Mouse (Mus musculus): ENCODE measurements around the gene Rasgrp1.

The Rasgrp1 gene

DNA sequence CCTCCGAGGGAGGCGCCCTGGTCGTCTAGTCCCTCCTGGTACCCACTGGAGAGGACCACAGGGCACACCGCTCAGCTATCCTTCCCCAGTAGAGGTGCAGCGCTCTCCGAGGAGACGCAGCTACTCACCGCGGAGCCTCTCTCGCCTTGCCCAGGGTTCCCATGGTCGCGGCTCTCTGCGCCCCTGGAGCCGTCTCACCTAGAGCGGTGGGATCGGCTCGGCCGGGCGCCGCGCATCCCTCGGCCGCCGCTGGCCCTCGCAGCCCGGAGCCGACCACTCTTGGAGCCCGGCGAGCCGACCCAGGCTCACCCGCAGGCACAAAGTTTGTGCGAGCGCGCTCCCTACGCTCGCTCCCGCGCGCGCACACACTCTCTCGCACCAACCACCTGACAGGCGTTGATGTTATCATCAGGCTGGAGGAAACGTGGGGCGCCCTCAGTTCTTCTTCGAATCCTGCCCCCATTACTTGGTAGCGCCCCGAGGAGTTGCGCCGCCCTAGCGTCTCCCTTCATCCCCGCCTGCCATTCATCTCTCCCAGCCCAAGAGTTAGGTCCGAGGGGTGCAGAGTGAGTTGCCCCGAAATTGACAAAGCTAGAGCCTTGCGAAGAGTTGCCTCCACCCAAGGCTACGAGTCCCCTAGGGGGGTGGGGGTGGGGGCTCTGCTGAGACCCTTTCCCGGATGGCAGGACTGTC is at the start of gene Rasgrp1:
Gene Rasgrp1, minus strand, starts transcription at position 455 of the 693 bp plus-strand sequence.
- peak in 1 of 2 experiments; percentile 20 for DNase-seq

DNA sequence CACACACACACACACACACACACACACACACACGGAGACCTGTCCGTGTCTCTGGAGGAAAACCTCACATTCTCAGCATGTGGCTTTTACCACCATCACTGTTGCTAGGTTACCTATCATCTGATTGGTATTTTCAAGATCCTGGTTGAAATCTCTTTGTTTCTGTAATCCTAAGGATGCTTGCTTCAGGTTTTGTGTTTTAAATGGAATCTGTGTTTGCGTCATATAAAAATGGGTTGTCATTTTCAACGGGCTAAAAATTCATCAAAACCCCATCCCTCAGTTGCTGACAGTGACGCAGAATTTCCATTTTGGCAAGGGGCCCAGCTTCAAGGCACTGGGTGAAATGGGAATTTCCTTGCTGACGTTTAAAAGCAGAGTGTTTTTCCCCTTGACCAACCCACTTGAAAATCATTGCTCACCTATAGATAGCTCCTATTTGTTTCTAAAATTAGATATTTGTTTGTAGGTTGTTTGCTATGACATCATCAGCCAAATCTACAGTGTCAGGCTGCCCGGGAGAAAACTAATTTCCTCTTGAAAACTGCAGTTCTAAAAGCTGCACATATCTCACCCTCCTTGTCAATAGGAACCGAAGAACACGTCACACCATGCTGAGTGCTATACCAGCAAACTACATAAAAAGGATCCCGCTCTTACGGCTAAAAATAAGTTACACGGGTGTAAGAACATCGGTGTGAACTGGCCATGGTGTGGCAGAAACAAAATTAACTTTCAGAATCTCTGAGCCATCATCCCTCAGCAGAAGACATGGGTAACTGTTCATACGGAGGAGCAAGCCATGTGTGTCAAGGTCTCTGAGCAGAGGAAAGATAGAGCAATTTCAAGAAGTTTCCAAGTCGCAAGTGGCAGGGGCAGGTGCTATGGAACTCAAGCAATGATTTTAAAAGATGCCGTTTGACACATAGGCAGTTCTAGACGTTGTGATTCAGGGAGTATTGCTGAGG is 47.4 kb upstream of the Rasgrp1 start:
- no peak for DNase-seq

- DNase-seq, result no peak
Measured at GRCm38 (mm10) chr2:117389460-117389859, 46.7 kb upstream of the Rasgrp1 start.

DNA sequence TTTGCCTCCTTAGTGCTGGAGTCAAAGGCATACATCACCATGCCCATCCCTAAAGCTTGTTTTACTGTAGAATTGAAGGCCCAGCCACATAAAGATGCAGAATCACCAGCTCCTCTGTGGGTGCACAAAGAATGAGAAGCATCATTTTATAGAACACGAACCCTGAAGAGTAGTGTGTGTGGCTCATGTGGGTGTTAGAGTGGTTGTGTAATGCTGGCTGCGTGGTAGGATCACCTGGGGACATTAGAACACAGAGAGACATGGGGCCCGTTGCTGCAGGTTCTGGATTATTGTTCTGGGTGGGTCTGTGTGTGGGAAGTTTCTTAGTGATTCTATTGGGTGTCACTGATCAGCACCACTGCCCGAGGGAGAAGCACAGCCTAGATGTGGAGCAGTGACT is 45.3 kb upstream of the Rasgrp1 start:
- DNase-seq, result no peak

DNA sequence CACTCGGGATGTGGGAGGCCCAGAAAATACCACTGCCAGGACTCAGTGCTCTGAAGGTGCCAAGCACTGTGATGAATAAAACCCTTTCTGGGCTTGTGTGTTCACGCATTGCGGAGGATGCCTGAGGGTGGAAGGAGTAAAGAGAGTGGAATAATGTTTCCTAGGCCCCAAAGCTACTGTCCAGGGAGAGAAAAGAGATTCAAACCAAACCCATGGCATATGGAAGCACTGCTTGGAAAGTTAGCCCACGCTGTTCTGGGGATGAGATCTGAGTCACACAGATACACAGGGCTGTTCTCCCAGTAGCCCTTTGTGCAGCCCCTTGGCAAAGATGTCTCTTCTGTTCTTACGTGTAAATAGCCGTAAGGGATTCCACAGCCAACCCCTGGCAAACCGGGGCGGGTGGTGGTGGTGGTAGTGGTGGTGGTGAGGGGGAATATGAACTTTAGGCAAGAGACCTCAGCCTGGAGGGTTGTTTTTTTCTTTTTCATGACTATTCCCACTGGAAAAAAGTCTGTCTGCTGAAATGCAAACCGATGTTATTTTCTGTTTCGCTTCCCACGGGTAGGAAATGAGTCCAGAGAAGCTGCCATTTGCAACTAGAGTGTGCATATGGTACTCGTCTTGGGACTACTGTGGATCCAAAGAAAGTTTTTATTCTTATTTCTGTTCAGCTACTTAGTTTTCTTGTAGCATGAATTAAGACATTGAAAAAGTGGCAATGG is 44.3 kb upstream of the Rasgrp1 start:
- no peak for DNase-seq

DNA sequence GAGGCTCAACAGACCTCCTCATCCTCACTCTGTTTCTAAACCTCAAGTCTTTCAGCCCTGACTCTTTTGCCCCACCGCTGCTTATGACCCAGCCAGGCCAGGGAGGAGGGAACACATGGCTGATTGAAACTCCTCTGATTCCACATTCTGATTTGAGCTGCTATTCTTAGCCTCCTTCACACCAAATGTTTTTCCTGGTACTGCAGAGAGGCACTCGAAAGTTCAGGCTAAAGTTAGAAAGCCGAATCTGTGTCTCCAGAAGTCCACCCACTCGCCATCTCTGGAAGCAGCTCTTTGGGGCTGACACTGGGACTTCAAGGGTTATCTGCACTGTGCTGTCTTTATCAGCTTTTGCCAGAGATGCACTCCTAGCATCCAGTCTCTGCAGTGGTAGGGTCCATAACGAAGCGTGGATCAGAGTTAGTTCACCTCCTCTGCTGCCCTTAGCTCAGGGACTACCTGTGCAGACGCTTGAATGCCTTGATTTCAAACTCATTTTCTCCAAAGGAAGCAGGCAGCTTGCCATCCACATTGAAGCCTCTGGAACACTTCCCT is 43.3 kb upstream of the Rasgrp1 start:
- no peak for DNase-seq

- DNase-seq, result peak; percentile 23 to 42
Measured at GRCm38 (mm10) chr2:117381314-117381713, 38.5 kb upstream of the Rasgrp1 start.

GRCm38 (mm10) chr2:117374293-117374830 is 31.6 kb upstream of the Rasgrp1 start:
- no peak for DNase-seq

GRCm38 (mm10) chr2:117371706-117372105 is 28.9 kb upstream of the Rasgrp1 start:
- DNase-seq, result no peak

DNA sequence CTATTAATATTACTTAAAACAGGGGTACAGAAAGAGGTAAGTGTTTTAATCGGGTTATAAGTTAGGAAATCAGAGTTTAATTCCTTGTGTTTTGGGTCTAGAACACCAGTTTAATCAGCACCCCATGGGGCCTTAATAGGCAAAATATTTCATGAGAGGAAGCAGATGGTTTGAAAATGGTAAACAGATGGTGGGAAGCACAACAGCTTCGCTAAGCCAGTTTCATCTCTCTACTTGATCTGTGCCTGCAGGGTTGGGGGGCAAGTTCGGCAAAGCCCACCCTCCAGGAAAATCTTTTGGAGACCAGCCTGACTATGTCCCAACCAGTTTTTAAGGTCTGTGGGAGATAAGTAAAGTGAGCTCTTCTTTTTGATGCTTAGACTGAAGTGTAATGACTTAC is 23.7 kb upstream of the Rasgrp1 start:
- DNase-seq, result no peak

DNA sequence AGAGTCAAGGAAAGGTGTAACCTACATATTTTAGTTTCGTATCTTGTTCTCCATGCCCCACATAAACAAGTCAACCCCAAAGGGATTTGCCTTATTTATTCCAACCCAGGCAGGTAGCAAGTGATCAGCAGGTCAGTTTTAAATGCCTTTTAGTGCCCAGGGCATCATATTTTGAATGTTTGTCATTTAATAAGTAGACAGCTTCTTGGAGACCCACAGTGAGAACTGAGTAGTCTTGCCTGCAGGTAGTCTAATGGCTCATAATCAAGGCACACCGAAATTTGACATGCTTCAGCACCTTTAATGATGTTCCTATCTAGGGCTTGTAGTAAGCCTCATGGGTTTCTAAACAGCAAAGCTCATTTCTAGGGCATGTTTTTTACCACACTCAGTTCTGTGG is 21.3 kb upstream of the Rasgrp1 start:
- peak in 1 of 2 experiments; percentile 60 for DNase-seq

GRCm38 (mm10) chr2:117357939-117358338 is 15.1 kb upstream of the Rasgrp1 start:
- no peak for DNase-seq

DNA sequence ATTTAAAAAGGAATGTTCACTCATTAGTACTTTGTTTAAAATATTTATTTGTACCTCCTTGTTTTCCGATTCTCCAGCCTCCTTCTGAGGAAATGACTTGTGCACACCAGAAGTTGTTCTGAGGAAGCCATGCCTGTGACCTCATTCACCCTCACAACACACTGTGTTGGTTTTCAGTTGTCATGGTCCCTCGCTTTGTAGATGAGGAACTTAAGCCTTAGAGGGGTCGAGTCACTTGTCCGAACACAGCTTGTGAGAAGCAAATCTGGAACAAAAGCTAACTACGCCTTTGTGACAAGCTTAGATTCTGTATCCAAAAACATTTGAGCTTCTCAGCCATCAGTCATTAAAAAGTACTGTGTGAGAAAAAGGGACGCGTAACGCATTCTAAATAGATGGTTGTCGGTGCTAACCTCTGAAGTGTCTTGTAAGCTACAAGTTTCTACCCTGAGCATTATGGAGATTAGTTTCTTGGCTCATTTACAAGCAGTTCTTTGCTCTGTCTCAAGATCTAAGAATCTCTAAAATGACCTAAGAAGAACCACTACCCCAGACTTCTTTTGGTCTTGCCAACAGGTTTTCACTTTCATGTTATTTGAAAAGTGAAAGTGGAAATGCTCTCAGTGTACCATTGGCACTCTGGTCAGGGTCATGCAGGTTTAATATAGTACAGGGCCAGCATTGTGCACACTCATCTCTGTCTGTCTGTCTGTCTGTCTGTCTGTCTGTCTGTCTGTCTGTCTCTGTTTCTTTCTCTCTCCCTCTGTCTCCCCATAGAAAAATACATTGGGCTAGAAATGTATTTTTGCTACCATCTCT is 9.7 kb upstream of the Rasgrp1 start:
- DNase-seq, result no peak

GRCm38 (mm10) chr2:117350138-117350537 is 7.3 kb upstream of the Rasgrp1 start:
- no peak for DNase-seq

DNA sequence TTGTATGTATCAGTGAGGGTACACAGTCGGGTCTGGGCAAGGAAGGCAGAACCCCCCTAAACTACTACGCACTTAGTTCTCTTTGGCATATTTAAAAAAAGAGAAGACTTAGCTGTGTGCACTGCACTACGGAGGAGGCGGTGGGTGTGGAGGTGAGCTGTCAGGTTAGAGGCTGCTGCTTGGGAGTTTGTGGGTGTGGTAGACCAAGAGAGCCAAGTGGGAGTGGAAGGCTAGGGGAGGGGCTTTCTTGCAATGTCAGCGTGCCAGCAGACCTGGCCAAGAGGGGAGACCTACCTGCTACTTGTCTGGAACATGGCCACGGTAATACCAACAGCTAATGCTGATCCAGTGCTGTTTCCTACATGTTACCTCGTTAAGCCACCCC is 431 bp upstream of the Rasgrp1 start:
- DNase-seq, result peak; percentile 6 to 38

DNA sequence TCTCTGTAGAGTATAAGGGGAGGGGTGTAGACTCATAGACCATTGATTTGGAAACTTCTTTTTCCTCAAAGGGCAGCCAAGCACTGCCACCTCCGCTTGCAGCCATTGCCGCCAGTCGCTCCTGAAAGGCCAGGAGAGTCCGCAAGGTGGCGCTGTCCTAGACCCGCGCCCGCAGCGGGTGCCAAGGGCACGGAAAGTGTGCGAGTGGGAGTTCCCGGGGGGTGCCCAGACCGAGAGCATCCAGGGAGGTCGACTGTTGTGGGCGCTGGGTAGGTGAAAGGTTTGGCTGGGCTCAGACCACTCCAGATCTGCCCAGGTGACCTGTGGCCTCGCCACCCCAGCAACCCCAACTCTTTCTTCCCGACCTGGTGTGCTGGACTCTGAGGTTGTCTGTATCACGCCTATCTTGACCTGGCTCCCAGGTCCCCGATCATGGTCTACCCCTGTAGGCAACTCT is 683 bp downstream of the Rasgrp1 start:
- peak; percentile 32 to 63 for DNase-seq

DNA sequence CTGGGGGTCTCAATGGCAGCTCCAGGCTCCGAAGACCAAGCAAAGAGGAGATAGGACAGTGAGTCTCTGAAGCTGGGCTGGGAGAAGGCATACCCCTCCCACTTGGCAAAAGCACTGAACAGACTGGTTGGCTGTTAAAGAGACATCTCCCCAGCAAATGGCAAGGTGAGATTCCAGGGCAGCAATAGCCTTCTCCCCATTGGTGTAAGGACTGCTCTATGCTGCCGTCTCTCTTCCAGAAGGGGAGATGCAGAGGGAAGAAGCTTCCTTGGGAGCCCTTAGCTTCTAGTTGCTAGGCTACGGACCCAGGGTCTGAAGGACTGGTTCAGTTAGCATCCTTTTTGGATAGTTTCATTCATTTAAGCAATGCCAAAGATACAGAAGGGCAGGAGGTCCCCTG is 4.3 kb downstream of the Rasgrp1 start:
- no peak for DNase-seq

DNA sequence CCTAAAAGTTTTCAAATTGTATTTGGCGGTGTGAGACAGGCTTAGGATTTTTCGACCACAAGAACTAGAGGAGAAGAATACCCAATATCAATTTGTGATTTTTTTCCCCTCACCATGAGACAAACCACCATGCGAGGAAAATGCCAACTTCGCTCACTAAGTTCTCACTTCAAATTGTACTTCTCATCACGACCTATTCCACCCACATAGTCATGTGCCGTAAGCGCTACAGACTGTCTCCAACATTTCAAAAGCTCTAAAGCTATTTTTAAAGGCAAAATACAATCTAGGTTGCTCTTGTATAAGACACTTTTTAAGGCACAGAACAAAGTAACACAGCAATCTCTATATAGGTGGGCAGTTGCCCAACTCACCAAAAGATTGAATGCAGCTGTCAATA is 4.9 kb downstream of the Rasgrp1 start:
- no peak for DNase-seq

GRCm38 (mm10) chr2:117336946-117337665 is 5.7 kb downstream of the Rasgrp1 start:
- DNase-seq, result no peak

DNA sequence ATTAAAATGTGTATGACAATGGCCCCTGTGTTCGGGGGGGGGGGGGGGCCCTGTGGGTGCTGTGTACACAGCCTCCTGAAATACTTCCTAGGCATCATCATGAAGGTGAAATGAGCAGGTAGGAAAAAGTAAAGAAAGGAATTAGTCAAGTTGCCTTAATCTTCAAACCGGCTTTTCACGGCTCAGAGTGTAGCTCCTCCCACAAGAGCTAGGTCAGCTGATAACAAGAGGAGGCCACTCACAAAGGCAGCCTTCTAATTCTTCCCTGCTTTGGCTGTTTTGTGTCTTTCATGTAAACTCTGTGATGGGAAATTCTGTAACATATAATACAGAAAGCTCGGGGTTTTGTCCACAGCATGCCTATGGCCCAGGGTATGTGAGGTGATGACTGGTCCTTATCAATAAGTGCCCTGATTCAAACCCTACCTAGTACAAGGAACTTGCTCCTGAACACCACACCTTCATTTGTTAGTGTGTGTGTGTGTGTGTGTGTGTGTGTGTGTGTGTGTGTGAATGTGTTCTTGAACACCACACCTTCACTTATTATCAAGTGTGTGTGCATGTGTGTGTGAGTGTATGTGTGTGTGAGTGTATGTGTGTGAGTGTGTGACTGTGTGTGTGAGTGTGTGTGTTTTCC is 7.1 kb downstream of the Rasgrp1 start:
- no peak for DNase-seq
